Mouse (Mus musculus) midbrain, embryonic 11.5 days (tissue): ENCODE results near the gene Cysrt1. TPM values are rescaled to one million over a fixed set of nuclear protein-coding genes. Genes with fewer than 3 reads are reported as not detected.

ENCODE experiments used
- ATAC-seq: fragments of 200-750 bp; cut with Nextera tagmentation; 2 replicates; pipeline ENCODE4 v1.8.0; 2017; ENCODE audit warnings: moderate TSS enrichment, moderate library complexity; ENCODE audit not compliant: low FRiP score
- DNase-seq: peaks from one replicate; pipeline ENCODE4 v3.0.0; 2015; ENCODE audit warnings: low spot score; ENCODE audit errors: missing footprints
- H3K27ac ChIP-seq: fragments of 300-500 bp; sonication (generic); 2 replicates; pipeline ENCODE4 v1.5.1; 2014; ENCODE audit warnings: low read depth, low read length
- H3K27me3 ChIP-seq: fragments of 300-500 bp; sonication (generic); 2 replicates; pipeline ENCODE4 v1.6.1; 2014; ENCODE audit warnings: mild to moderate bottlenecking, low read length, moderate library complexity, mixed read lengths; ENCODE audit not compliant: control insufficient read depth, insufficient read depth
- H3K36me3 ChIP-seq: fragments of 300-500 bp; sonication (generic); 2 replicates; pipeline ENCODE4 v1.6.1; 2014; ENCODE audit warnings: mild to moderate bottlenecking, low read length, moderate library complexity, mixed read lengths; ENCODE audit not compliant: control insufficient read depth, insufficient read depth
- H3K4me1 ChIP-seq: fragments of 300-500 bp; sonication (generic); 2 replicates; pipeline ENCODE4 v1.6.1; 2014; ENCODE audit warnings: low read length; ENCODE audit not compliant: control insufficient read depth, insufficient read depth
- H3K4me2 ChIP-seq: fragments of 300-500 bp; sonication (generic); 2 replicates; pipeline ENCODE4 v1.6.1; 2014; ENCODE audit warnings: mild to moderate bottlenecking, moderate library complexity
- H3K4me3 ChIP-seq: fragments of 300-500 bp; sonication (generic); 2 replicates; pipeline ENCODE4 v1.5.1; 2014; ENCODE audit warnings: low read depth, low read length
- H3K9ac ChIP-seq: fragments of 300-500 bp; sonication (generic); 2 replicates; pipeline ENCODE4 v1.6.1; 2014; ENCODE audit warnings: low read length
- H3K9me3 ChIP-seq: fragments of 300-500 bp; sonication (generic); 2 replicates; pipeline ENCODE4 v1.6.1; 2016; ENCODE audit warnings: low read length; ENCODE audit not compliant: control insufficient read depth
- WGBS: fragments of 180-500 bp; shearing (Covaris S2); extraction: QIAGEN DNeasy Blood & Tissue Kit; methylation state at CpG from one replicate; pipeline ENCODE4 v1.1.7; 2014; 5-methylcytosine and 5-hydroxymethylcytosine counted together
- polyA plus RNA-seq: library from polyadenylated mRNA; unstranded; fragments of >200 nt; fragmentation: Nextera tagmentation; extraction: Ambion mirVana; gene quantifications from 2 replicates; pipeline ENCODE4 v1.2.1, GENCODE M21; 2014

Cysrt1 gene
- polyA plus RNA-seq, result 0.32 TPM in 1 of 2 replicates, not detected in the other

DNA sequence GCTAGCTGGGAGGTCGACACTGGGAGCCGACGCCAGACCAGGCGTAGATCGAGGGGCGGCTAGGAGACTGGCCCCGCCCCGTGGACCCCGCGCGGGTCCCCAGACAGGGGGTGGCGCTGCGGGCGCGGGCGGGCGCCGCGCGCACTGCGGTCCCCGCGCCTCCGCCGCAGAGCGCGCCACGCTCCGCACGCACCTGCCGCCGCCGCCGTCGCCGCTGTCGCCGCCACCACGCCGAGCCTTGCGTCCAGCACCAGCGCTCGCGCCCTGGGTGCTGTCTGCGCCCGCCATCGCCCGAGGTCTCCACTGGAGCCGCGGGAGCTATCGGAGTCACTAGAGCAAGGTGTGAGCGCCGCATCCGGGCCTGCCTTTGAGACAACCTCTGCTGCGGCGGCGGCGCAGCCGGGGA is at the start of gene Cysrt1, which contains the start of gene Rnf208:
Gene Cysrt1, minus strand, starts transcription at position 352 of the 406 bp plus-strand sequence.
Gene Rnf208, plus strand, starts transcription at position 155 of the 406 bp plus-strand sequence.
- H3K9me3 ChIP-seq, result no peaks in the 10 kb centered on the region
- peak within 1 kb of the TSS; percentile 57 for H3K9ac ChIP-seq
- H3K27ac ChIP-seq, result no peak within 1 kb of the TSS
- peak; percentile 62 for ATAC-seq
- no peaks in the 10 kb centered on the region for H3K36me3 ChIP-seq
- H3K27me3 ChIP-seq, result peaks cover 6% of the 10 kb centered on the region
- peaks cover 18% of the 10 kb centered on the region for H3K4me1 ChIP-seq
- H3K4me3 ChIP-seq, result peak within 1 kb of the TSS; percentile 43
- peak; percentile 88 for DNase-seq
- WGBS, result under 1% methylated on average over 24 of the region's 59 CpGs
- H3K4me2 ChIP-seq, result peak within 1 kb of the TSS; percentile 63

DNA sequence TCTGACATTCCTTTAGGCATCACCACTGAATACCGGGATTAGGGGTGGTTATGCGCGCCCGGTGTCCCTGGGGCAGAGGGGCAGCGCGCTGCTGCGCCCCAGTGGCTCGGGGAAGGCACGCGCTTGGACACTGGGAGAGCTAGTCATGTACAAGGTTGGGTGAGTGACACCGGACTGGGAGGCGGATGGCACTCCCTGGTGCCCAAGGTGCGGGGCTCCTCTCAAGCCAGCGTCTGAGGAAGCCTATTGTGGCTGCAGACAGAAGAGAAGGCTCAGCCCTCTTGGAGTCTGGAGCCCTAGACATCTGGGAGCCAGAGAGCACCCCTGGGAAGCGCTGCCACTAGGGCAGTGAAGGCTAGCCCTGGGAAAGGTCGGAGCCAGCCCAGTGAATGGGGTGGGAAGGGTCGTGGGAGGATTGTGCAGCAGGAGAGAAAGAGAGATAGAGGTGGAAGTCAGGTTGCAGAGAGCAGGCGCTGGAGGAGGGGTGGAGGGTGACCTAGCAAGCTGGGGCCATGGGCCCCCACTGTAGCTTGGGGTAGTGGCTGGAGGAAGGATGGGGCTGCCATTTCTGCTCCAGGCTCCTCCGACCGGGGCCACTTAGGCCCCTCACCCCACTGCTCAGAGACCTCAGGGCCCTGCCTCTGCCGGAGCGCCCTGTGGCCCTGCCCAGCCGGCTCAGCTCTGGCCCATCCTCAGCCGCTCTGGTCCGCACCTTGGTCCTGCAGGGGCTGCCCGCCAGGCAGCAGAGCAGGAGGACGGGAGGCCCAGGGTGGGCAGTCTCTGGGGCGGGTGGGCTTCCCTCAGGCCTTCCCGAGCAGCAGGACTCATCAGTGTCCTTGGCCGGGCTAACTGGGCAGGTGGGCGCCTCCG is 49.2 kb upstream of the Cysrt1 start:
- ATAC-seq (no peak), DNase-seq (peak; percentile 89)
- Histone ChIP-seq H3K4me1 (peaks cover 5% of the 10 kb centered on the region; the same call in 1 of the 2 replicates), H3K9me3 (no peaks in the 10 kb centered on the region), H3K27me3 (peaks cover 56% of the 10 kb centered on the region), H3K4me3 (peak overlapping the region; percentile 16; the same call in 1 of the 2 replicates), H3K9ac (no peak overlapping the region), H3K36me3 (no peaks in the 10 kb centered on the region), H3K4me2 (no peak overlapping the region), H3K27ac (no peak overlapping the region)
- WGBS, result 4% methylated on average over 31 of the region's 32 CpGs

DNA sequence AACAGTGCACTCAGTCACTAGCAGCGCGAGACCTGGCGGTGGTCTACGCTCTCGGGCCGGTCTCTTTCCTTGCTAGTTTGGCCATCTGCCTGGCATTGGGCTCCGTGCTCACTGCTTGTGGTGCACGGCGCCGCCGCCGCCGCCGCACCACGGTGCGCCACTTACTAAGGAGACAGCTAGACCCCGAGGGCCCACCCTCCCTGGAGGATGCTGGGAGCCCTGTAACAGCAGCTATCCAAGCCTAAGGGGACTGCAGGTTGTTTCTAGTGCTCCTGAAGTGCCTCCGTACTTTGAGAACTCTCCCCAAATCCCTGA is 48.5 kb upstream of the Cysrt1 start:
- Histone ChIP-seq H3K9ac (no peak overlapping the region), H3K36me3 (peaks cover 6% of the 10 kb centered on the region; the same call in 1 of the 2 replicates), H3K4me2 (no peak overlapping the region), H3K4me3 (no peak overlapping the region), H3K27ac (no peak overlapping the region), H3K4me1 (peaks cover 5% of the 10 kb centered on the region; the same call in 1 of the 2 replicates), H3K9me3 (no peaks in the 10 kb centered on the region), H3K27me3 (peaks cover 56% of the 10 kb centered on the region)
- ATAC-seq, result no peak
- DNase-seq, result no peak
- 2% methylated on average over 18 of the region's 18 CpGs for WGBS

DNA sequence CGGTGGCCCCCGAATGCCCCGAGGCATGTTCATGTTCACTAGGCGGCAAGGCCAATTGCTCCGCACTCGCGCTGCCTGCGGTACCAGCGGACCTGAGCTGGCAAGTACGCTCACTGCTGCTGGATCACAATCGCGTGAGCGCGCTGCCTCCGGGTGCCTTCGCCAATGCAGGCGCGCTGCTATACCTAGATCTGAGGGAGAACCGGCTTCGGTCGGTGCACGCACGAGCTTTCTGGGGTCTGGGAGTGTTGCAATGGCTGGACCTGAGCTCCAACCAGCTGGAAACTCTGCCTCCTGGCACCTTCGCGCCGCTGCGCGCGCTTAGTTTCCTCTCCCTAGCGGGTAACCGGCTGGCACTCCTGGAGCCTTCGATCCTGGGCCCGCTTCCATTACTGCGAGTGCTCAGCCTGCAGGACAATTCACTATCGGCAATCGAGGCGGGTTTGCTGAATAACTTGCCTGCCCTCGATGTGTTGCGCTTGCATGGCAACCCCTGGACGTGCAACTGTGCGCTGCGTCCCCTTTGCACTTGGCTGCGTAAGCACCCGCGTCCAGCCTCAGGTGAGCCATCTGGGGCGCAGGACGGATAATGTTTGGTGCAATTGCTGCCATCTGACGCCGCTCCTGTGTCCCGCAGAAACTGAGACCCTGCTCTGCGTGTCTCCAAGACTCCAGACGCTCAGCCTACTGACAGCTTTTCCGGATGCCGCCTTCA is 48.0 kb upstream of the Cysrt1 start:
- Histone ChIP-seq H3K36me3 (peaks cover 10% of the 10 kb centered on the region; the same call in 1 of the 2 replicates), H3K4me1 (peaks cover 5% of the 10 kb centered on the region; the same call in 1 of the 2 replicates), H3K27me3 (peaks cover 56% of the 10 kb centered on the region), H3K9ac (no peak overlapping the region), H3K9me3 (no peaks in the 10 kb centered on the region), H3K4me3 (no peak overlapping the region), H3K27ac (no peak overlapping the region), H3K4me2 (no peak overlapping the region)
- DNase-seq (peak; percentile 89), ATAC-seq (no peak)
- WGBS, result 2% methylated on average over 54 of the region's 54 CpGs

DNA sequence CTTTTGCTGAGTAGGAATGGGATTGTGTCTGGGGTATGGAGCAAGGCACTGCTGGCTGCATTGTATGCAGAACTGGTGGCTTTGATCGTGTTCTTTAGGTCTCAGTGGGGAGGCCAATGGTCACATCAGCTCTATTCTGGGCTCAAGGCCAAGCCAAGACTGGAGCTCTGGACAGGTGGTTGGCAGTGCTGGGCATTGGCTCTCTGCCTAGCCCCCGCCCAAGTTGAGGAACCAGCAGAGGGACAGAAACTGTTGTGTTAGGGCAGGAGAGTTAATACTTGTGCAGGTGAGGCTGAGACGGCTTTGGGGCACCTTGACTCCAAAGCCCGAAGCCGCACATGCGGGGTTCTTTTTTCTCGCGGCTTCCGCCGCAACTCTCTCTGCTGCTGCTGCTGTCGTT is 47.4 kb upstream of the Cysrt1 start, which contains the start of gene Lrrc26:
Gene Lrrc26, plus strand, starts transcription at position 265 of the 400 bp plus-strand sequence.
- WGBS, result 10% methylated on average over 11 of the region's 11 CpGs
- no peaks in the 10 kb centered on the region for H3K9me3 ChIP-seq

DNA sequence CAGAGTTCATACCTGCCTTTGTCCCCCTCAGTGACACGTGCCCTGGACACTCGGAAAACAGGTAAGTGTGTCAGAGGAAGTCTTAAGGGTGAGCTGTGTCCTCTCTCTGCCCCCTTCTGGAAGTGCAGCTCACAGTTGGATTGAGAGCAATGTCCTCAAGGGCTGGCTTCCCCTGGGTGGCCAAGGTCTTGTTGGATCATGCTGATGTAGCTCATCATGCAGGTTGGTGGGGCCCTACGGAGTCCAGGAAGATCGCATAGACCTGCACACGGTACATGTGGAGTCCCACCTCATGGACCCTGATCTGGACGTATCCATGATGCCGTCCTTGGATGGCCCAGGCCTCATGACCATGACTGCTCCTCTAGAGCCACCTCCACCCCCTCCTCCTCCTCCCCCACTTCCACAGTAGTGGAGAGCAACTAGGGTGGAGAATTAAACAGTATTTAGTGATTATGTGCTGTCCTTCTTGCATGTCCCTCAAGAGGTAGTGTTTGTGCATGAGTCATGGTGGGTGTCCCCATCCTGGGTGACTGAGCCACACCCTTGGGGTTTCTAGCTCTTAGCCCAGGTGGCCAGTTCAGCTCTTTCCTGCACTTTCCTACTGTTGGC is 46.6 kb upstream of the Cysrt1 start:
- H3K36me3 ChIP-seq, result peaks cover 19% of the 10 kb centered on the region
- 77% methylated on average over 7 of the region's 7 CpGs for WGBS
- no peak overlapping the region for H3K9ac ChIP-seq
- no peak overlapping the region for H3K4me2 ChIP-seq
- DNase-seq (no peak), ATAC-seq (no peak)
- H3K27me3 ChIP-seq, result peaks cover 54% of the 10 kb centered on the region
- no peak overlapping the region for H3K4me3 ChIP-seq
- no peak overlapping the region for H3K27ac ChIP-seq
- peaks cover 5% of the 10 kb centered on the region; the same call in 1 of the 2 replicates for H3K4me1 ChIP-seq
- no peaks in the 10 kb centered on the region for H3K9me3 ChIP-seq

More for the DNA sequence above, 47.4 kb upstream of the Cysrt1 start, which contains the start of gene Lrrc26:
- H3K9ac ChIP-seq, result no peak within 1 kb of the TSS
- ATAC-seq (no peak), DNase-seq (peak; percentile 82)
- H3K27me3 ChIP-seq, result peaks cover 56% of the 10 kb centered on the region
- H3K36me3 ChIP-seq, result peaks cover 14% of the 10 kb centered on the region
- H3K4me1 ChIP-seq, result peaks cover 5% of the 10 kb centered on the region; the same call in 1 of the 2 replicates
- no peak within 1 kb of the TSS for H3K4me3 ChIP-seq
- H3K4me2 ChIP-seq, result no peak within 1 kb of the TSS
- no peak within 1 kb of the TSS for H3K27ac ChIP-seq

DNA sequence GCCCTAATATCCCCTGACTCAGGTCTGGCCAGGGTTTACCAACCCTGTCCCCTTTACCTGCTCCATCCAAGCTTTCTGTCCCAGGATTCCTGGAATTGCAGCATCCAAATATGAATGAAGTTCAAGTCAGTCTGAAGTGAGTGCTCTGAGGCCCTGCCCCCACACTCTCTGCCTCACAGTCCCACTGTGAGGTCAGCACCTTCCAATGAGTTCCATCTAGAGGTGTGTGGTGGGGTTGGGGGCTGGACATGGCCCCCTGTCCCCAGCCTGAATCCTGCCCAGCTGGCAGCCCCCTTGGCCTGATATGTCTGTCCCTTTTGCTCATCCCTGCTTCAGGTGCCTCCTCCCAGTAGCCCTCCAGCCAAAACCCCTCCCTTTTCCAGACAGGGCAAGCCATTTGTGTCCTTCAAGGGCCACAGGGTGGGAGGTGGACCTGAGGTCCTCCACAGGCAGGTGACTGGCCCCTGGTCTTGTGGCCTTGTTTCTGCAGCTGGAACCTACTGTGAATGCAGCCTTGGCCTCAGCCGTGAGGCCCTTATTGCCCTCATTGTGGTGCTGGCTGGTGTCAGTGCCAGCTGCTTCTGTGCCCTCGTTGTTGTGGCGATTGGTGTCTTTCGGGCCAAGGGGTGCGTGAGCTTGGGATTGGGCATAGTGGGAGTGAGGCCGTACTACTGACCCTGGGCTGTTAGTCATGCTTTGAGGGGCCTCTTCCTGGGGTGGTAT is 45.8 kb upstream of the Cysrt1 start, which contains the start of gene Tmem210:
Gene Tmem210, plus strand, starts transcription at position 219 of the 723 bp plus-strand sequence.
- H3K9ac ChIP-seq, result no peak within 1 kb of the TSS
- ATAC-seq (no peak), DNase-seq (no peak)
- peaks cover 21% of the 10 kb centered on the region for H3K36me3 ChIP-seq
- peaks cover 5% of the 10 kb centered on the region; the same call in 1 of the 2 replicates for H3K4me1 ChIP-seq
- H3K9me3 ChIP-seq, result no peaks in the 10 kb centered on the region
- no peak within 1 kb of the TSS for H3K27ac ChIP-seq
- no peak within 1 kb of the TSS for H3K4me2 ChIP-seq
- no peak within 1 kb of the TSS for H3K4me3 ChIP-seq
- H3K27me3 ChIP-seq, result peaks cover 51% of the 10 kb centered on the region
- WGBS, result 81% methylated on average over 6 of the region's 6 CpGs
